Mouse (Mus musculus) adrenal gland, postnatal 10 days (tissue): ENCODE results near the gene Myg1. TPM values are rescaled to one million over a fixed set of nuclear protein-coding genes. Genes with fewer than 3 reads are reported as not detected.
A peak's percentile ranks its signal among the peaks of the same experiment; 100 is the strongest.

Source experiments
- DNase-seq: peaks from one replicate; pipeline ENCODE4 v3.0.0; 2021; ENCODE audit warnings: mixed read lengths
- total RNA-seq, 2 experiments: library from RNA; stranded (reverse); gene quantifications; 2 replicates each; pipeline ENCODE4 v1.2.3; 2021

The Myg1 gene
- total RNA-seq, 2 experiments from 2014 or later, result 50.0 to 62.5 TPM

- no peak for DNase-seq
These were observed 13.0 kb downstream of the Myg1 start for GRCm38 (mm10) chr15:102344490-102344889.

- DNase-seq, result no peak
These were observed 14.9 kb downstream of the Myg1 start for GRCm38 (mm10) chr15:102346444-102346843.

GRCm38 (mm10) chr15:102350138-102350941 is 18.8 kb downstream of the Myg1 start, which contains the start of gene Aaas:
Gene Aaas, minus strand, starts transcription at chr15:102350771.
- DNase-seq, result peak; percentile 98

- DNase-seq, result no peak
These were observed 19.4 kb downstream of the Myg1 start for GRCm38 (mm10) chr15:102350942-102351291.

- DNase-seq, result no peak
These were observed 20.7 kb downstream of the Myg1 start for GRCm38 (mm10) chr15:102352177-102352576.

- no peak for DNase-seq
These were observed 22.5 kb downstream of the Myg1 start for GRCm38 (mm10) chr15:102353986-102354385.

DNA sequence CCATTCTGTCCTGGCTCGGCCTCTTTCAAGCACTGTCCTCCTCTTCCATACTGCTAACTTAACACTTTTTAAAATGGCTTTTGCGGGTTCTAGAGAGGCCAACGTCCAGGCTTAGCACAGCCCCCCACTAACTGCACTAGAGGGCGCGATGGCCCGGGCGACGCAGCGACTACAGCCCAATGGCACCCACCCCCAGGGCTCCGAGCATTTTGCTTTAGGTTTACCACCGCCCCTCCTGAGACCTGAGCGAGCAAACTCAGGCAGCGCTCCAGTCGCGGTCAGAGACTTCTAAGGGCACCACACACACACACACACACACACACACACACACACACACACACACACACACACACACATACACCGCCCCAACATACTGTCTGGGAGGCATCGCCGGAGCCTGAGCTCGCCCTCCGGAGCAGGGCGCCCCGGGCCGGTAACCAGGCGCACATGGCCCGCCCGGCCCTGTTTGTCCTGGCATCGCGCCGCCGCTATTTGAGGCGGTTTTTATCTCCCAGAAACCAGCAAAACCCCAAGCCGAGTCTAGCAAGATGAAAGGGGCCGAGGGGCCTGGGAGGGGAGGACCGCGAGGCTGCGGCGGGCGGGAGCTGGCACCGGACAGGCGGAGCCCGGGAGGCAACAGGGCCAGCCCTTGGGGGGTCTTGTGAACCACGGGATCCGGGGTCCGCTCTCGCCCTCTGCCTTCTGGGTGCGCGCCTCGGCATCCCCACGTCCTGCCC is 23.8 kb downstream of the Myg1 start:
- DNase-seq, result peak; percentile 68

- DNase-seq, result peak; percentile 32
These were observed 24.4 kb downstream of the Myg1 start for GRCm38 (mm10) chr15:102355871-102356441.

DNA sequence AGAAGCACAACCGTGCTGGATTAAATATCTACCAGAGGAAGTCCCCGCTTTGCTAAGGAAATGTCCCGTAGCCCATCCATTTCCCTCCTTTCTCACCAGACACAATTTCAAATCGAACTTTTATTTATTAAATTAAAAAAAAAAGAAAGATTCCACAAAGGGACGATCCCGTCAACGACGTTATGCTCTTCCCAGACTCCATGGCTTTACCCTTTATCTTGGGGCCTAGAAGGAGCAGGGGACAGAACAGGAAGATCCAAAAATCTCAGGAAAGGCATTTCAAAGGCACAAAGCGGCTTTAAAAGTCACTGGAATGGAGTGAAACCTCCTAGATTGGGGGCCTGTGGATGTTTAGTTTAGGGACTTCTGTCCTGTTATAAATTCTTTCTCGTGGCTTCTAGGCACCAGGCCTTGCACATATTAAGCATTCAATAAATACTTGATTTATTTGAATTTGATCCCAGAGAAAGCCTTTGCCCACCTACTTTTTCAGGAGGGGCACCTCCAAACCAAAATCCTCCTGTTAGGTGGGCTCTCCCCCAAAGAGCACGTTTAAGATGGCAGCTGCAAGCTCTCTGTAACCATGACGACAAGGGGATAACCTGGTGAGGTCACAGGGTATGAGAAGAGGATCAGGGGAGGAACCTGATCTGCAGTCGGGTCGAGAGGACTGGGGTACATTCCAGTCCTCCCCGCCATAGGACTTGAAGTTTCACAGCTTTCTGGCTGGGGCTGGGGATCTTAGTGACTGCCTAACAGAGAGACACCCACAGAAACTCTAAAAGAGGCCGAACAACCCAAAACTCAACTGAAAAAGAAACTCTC is 25.2 kb downstream of the Myg1 start:
- DNase-seq, result no peak

GRCm38 (mm10) chr15:102358126-102358525 is 26.6 kb downstream of the Myg1 start:
- DNase-seq, result no peak

GRCm38 (mm10) chr15:102358834-102359233 is 27.3 kb downstream of the Myg1 start:
- DNase-seq, result no peak

- DNase-seq, result no peak
These were observed 31.1 kb downstream of the Myg1 start for GRCm38 (mm10) chr15:102362648-102363047.

GRCm38 (mm10) chr15:102364678-102365077 is 33.2 kb downstream of the Myg1 start:
- DNase-seq, result no peak

DNA sequence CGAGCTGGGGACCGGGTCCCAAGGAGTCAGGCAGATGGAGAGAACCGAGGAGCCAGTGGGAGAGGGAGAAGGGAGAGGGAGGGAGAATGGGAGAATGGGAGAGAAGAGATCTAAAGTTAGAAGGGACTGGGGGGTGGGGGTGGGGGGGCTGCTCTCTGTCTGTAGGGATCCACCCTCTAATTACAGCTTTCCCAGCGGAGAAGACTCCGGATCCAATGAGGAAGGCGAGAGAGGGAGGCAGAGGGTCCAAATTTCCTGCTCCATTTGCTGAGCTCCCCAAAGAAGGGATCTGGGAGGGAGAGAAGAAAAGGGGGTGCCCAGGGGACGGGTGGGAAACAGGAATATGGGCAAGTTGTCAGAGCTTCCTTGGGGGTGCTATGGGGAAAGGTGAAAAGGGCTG is 34.7 kb downstream of the Myg1 start:
- DNase-seq, result no peak

GRCm38 (mm10) chr15:102366733-102367344 is 35.3 kb downstream of the Myg1 start, which contains the start of gene Sp7:
Gene Sp7, minus strand, starts transcription at chr15:102367182.
- no peak for DNase-seq

DNA sequence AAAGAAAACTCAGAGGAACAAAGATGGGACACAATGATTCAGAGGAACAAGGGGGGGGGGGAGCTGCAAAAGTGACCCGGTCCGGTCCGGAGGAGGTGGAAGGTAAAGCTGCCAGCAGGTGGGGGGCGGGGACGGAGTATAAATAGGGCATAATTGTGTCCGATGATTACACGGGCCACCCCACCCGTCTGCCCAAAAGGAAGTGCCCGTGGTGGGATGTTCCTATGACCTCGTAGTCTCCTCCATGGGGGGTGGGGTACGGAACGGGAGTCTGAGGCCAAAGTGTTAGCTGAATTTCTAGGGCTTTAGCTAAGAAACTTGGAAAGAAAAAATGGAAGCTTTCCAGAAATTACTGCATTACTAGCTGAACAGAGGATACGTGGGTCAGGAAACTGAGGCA is 38.5 kb downstream of the Myg1 start:
- DNase-seq, result no peak

DNA sequence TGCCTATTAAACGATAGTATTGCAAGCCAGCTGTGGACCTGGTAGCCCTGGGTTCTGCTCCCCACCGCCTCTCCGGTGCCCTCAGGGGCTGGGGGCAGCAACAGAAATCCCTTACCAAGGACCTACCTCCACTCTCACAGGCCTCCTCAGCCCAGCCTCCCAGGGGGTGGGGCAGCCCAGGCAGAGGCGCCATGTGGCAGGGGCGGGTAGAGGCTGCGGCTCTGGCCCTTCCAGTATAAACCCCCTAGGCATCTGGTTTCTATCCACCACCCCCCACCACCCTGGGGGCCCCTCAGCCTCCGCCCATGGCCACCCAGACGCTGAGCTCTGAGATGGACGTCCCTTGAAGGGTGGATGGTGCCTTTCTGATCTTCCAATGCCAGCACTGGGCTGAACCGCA is 39.2 kb downstream of the Myg1 start:
- no peak for DNase-seq

DNA sequence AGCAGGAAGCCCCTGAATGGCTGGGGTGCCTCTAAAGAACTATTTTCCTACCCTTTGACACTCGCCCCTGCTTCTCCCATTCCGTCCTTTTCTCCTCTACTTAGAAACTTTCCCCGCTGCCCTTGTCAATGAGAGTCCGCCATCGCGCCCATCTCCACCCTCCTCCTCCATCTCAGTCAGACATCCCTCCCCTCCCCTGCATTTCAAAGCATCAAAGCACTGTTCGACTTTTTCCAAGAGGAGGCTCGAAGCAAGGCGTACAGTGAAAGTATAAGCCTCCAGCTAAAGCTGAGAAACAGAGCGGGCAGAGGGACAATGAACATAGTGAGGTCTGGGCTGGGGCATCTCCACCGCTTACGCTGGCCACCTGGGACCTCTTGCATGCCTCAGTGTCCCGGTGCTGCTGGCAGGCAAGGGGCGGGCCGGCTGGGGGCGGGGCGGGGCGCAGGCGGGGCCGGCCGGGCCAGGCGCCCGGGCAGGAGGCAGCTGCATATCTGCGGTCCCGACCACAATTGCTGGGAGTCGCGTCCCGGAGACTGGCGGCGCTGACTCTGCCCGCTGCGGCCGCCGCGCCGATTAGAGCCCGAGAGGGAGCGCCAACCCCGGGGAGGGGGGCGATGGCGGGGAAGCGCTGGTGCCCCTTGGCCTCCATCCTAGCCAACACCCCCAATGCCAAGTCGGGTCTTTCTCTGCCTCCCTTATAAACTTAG is 45.1 kb downstream of the Myg1 start:
- DNase-seq, result peak; percentile 77

- DNase-seq, result peak; percentile 95
These were observed 45.6 kb downstream of the Myg1 start for GRCm38 (mm10) chr15:102377163-102377543.

GRCm38 (mm10) chr15:102377810-102378262 is 46.3 kb downstream of the Myg1 start:
- peak; percentile 65 for DNase-seq

DNA sequence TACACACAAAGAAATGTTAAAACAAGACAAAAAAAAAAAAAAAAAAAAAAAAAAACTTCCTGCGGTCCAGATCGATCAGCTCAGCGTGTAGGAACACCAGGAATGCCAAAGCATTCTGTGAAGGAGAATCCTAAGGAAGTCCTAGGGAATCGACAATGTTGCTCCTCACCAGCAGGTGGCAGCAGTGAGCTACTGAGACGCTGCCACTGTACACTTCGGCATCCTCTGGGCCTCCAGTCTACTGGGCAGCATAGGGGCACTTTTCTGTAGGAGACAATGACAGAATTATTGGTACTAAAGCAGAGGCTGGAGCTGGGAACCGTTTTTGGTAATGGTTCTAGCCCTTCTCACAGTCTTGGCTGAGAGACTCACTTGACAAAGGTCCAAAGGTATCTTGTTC is 50.1 kb downstream of the Myg1 start:
- DNase-seq, result peak; percentile 90
